Mouse (Mus musculus): Measurements from ENCODE around the gene Fyb. TPM values are rescaled to one million over a fixed set of nuclear protein-coding genes. Genes with fewer than 3 reads are reported as not detected.

Fyb gene
- polyA plus RNA-seq, 2 experiments from 2014 or later = 556 to 650 TPM

- ATAC-seq = no peak
Observed at GRCm38 (mm10) chr15:6663991-6664390, 141.3 kb downstream of the Fyb start.

GRCm38 (mm10) chr15:6666072-6666471 lies 143.4 kb downstream of the Fyb start:
- no peak for ATAC-seq

- no peak for ATAC-seq
Observed at GRCm38 (mm10) chr15:6668793-6669437, 146.3 kb downstream of the Fyb start.

GRCm38 (mm10) chr15:6678479-6678878 lies 155.8 kb downstream of the Fyb start:
- ATAC-seq = no peak

- no peak for ATAC-seq
Observed at GRCm38 (mm10) chr15:6702164-6702563, 179.5 kb downstream of the Fyb start.

- ATAC-seq = no peak
Observed at GRCm38 (mm10) chr15:6705351-6705901, 182.8 kb downstream of the Fyb start.

- ATAC-seq = peak; percentile 36
Observed at GRCm38 (mm10) chr15:6707551-6707935, 184.9 kb downstream of the Fyb start.

GRCm38 (mm10) chr15:6707936-6708525 lies 185.4 kb downstream of the Fyb start, which contains the start of gene Rictor:
Rictor (plus strand) TSS chr15:6708379.
- ATAC-seq = peak; percentile 65

GRCm38 (mm10) chr15:6708526-6709441 lies 186.1 kb downstream of the Fyb start:
- ATAC-seq = peak; percentile 34

- no peak for ATAC-seq
Observed at GRCm38 (mm10) chr15:6709618-6710017, 187.0 kb downstream of the Fyb start.

- ATAC-seq = no peak
Observed at GRCm38 (mm10) chr15:6710341-6710740, 187.7 kb downstream of the Fyb start.

- ATAC-seq = no peak
Observed at GRCm38 (mm10) chr15:6711226-6711625, 188.6 kb downstream of the Fyb start.

Other genes with a start within 250 kb of the Fyb start
- gene Dab2, start 223.1 kb upstream of the Fyb start, polyA plus RNA-seq (2017; shearing (Covaris generic)) = under 1 TPM in 1 of 2 experiments, not detected in 1; 0.12 TPM
- gene C9, start 77.5 kb upstream of the Fyb start, polyA plus RNA-seq (2017; shearing (Covaris generic)) = not detected
- 10 to 100 TPM; 19.2 to 28.8 TPM for gene Rictor, start 185.5 kb downstream of the Fyb start, polyA plus RNA-seq (2017; shearing (Covaris generic))

Measured in activated CD4-positive, CD25-positive, alpha-beta regulatory T cell, adult 4 months (primary cell).